Mouse (Mus musculus) cerebellum, adult 18-20 months (tissue): Measurements from ENCODE around the gene Aaas.
A peak's percentile ranks its signal among the peaks of the same experiment; 100 is the strongest.

Source experiments
- DNase-seq, 2 experiments: peaks; one replicate each; pipeline ENCODE4 v3.0.0; 2021

The Aaas gene

GRCm38 (mm10) chr15:102350138-102350941 lies at the start of gene Aaas:
TSS of gene Aaas (minus strand) at chr15:102350771.
- DNase-seq: peak; percentile 94 to 96

DNA sequence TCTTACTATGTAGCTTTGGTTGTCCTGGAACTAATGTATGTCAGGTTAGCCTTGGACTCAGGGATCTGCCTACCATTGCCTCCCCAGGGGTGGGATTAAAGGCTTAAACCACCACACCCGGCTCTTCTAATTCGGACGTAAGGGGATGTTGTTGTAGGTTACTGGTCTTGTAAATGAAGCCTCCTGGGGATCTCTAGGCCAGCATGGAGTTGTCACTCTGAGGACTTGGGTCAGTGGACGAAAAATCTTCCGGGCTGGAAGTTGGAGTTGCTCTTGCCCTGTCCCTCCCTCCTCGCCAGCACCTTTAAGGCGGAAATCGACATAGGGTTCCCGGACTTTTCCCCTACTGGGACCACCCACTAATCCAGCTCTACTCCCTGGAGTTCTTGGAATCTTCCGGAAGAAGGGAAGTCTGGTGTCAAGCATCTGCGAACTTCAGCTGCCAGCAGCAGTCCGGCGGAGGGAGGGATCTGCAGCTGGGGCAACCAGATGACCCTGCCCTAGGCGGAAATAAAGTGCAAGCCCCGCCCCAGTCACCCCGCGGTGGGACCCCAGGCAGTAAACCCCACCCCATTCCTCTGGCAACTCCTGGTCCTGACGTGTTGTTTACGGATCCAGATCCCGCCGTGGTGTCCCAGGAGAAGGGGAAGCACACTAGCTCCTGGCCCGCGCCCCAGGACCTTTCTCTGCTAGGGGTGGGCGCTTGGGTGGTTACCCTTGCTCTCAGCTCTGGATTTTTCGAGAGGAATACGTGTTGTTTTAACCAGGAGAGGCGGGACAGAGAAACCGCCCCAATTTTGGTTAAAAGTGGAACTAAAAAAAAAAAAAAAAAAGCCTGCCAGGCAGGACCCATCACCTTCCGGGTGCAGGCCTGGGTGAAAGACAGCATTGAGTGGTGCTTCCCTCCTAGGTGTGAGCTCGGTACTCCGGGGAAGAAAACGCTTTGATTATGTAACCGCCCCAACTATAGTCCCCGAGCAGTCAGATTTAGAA lies 49.0 kb upstream of the Aaas start:
- peak; percentile 60 to 61 for DNase-seq

GRCm38 (mm10) chr15:102398629-102399028 lies 48.1 kb upstream of the Aaas start:
- no peak for DNase-seq

DNA sequence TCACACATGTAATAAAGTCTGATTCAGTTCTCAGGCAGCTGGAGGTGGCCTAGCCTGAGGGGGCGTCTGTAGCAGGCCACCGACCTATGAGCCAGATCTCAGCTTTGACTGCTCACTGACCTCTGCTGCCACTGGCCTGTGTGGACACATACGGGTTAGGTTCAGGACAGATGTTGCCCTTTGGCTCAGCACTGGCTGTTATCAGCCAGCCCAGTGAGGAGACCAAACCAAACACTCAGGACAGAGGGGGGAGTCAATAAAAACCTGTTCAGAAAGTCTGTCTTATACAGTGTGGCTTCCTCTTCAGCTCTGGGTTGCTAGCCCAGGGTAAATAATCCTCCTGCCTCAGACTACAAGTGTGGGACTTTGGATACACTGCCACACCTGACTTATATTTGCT lies 44.5 kb upstream of the Aaas start:
- DNase-seq: no peak

- no peak for DNase-seq
Measured at GRCm38 (mm10) chr15:102393584-102394014, 43.0 kb upstream of the Aaas start.

DNA sequence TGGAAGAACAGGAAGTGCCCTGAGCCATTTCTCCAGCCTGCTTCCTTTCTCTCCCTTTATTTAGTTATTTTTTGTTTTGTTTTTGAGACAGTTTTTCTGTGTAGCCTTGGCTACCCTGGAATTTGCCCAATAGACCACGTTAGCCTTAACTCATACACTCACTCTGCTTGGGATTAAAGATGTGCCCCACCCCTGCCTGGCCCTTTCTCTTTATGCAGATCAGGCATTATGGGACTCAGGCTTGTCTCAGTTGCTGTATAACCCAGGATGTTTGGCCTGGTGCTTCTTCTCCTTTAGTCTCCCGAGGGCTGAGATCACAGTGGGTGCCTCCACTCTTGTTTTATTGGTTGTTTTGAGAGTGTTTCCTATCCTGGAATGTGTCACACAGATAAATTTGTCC lies 41.9 kb upstream of the Aaas start:
- no peak for DNase-seq

DNA sequence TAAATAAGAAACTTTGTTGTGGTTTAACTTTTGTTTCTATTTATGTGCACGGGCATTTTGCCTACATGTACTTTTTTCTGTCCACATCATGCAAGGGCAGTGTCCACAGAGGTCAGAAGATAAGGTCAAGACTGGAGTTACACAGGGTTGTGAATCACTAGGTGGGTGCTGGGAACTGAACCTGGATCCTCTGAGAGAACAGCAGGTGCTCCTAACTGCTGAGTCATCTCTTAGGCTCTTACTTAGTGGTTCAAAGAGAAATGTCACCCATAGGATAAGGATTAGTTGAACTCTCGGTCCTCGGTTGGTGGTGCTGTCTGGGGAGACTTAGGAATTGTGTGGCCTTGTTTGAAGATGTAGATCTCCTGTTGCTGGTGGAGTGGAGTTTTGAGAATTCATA lies 38.4 kb upstream of the Aaas start:
- DNase-seq: no peak

DNA sequence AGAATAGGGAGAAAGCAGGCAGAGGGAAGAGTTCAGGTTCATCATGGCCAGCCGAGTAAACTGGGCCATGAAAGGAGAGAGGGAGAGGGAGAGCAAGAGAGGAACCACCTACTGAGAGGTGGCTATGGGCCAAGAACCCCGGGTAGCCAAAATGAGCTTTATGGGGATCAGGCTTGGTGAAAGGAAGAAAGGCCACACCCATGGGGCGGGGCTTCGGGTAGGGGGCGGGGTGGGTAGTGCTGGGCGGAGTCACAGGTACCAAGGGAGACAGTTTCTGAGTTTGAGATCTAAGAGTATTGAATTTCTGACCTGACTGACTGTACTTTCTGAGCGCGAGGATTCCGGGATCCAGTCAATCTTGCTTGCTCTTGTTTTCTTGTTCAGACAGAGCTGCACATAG lies 36.1 kb upstream of the Aaas start:
- no peak for DNase-seq

DNA sequence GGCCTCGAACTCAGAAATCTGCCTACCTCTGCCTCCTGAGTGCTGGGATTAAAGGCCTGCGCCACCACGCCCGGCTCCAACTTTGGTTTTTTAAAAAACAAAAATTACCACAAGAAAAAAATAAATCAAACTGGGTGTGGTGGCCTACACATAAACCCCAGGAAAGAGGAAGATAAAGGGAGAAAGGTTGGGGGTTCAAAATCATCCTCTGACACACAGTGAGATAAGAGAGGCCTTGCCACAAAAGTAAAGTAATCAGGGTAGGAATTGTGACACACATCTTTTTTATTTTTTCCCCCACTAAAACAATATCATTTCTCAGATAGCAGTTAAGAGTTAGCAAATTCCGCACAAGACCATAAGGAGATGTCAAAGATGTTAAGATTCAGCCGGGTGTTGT lies 33.1 kb upstream of the Aaas start:
- DNase-seq: no peak

DNA sequence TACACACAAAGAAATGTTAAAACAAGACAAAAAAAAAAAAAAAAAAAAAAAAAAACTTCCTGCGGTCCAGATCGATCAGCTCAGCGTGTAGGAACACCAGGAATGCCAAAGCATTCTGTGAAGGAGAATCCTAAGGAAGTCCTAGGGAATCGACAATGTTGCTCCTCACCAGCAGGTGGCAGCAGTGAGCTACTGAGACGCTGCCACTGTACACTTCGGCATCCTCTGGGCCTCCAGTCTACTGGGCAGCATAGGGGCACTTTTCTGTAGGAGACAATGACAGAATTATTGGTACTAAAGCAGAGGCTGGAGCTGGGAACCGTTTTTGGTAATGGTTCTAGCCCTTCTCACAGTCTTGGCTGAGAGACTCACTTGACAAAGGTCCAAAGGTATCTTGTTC lies 31.0 kb upstream of the Aaas start:
- peak; percentile 85 to 92 for DNase-seq

DNA sequence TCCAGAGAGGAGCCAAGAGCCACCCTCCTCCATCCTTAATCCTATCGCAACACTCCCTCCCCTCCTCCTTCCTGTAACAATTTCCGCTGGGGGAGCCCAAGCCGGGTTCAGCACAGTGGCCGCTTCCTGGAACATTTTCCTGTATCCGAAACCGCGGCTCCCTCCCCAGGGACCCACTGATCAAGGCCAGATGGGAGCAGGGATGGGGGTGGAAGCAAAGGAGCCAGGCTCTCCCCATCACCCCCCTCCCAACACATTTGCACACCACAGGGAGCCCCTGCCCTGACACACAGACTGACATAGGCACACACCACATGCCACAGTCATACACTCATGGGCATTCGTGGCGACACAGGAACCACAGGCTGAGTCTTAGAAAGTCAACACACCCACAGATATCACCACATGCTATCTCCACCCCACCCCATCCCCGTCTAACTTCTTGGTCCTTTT lies 27.3 kb upstream of the Aaas start:
- DNase-seq: peak in 1 of 2 experiments; percentile 20

DNA sequence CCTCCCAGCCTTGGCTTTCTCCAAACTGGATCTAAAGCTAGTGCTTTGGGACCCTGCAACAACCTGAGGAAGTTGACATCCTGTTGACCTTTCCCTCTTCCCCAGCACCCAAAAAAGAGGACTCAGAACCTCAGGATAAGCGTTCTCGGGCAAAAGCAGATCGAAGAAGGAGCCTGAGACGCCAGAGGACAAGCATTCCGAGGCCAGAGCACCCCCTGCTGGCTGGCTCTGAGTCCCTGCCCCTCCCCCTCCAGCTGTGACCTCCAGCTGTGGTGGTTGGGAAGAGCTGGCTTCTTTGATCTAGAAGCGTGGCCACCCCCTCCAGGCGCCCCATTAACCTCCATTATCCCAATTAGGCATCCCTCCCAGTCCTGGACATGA lies 26.6 kb upstream of the Aaas start:
- peak; percentile 41 to 54 for DNase-seq

- DNase-seq: peak; percentile 31 to 47
Measured at GRCm38 (mm10) chr15:102376453-102377162, 26.0 kb upstream of the Aaas start.

- no peak for DNase-seq
Measured at GRCm38 (mm10) chr15:102370727-102371126, 20.2 kb upstream of the Aaas start.

DNA sequence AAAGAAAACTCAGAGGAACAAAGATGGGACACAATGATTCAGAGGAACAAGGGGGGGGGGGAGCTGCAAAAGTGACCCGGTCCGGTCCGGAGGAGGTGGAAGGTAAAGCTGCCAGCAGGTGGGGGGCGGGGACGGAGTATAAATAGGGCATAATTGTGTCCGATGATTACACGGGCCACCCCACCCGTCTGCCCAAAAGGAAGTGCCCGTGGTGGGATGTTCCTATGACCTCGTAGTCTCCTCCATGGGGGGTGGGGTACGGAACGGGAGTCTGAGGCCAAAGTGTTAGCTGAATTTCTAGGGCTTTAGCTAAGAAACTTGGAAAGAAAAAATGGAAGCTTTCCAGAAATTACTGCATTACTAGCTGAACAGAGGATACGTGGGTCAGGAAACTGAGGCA lies 19.4 kb upstream of the Aaas start:
- no peak for DNase-seq

GRCm38 (mm10) chr15:102366733-102367344 lies 16.3 kb upstream of the Aaas start, which contains the start of gene Sp7:
TSS of gene Sp7 (minus strand) at chr15:102367182.
- DNase-seq: no peak

GRCm38 (mm10) chr15:102366238-102366637 lies 15.7 kb upstream of the Aaas start:
- no peak for DNase-seq

GRCm38 (mm10) chr15:102364678-102365077 lies 14.1 kb upstream of the Aaas start:
- no peak for DNase-seq

DNA sequence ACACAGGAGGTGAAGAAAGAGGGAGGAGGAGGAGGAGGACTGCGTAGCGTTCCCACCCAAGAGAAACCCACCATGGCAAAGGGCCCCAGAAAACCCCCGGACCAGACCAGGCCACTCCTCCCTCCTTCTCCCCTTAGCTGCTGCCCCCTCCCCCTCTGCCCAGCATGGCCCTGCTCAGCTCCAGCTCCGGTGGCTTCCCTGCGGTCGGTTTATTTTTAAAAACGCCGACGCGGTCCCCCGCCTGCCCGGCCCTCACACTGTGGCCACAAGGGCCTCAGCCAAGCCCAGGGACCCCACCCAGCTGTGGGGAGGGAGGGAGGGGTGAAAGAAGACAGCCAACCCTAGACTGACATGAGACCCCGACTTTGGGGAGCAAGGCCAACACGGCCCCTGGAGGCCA lies 12.1 kb upstream of the Aaas start:
- no peak for DNase-seq

DNA sequence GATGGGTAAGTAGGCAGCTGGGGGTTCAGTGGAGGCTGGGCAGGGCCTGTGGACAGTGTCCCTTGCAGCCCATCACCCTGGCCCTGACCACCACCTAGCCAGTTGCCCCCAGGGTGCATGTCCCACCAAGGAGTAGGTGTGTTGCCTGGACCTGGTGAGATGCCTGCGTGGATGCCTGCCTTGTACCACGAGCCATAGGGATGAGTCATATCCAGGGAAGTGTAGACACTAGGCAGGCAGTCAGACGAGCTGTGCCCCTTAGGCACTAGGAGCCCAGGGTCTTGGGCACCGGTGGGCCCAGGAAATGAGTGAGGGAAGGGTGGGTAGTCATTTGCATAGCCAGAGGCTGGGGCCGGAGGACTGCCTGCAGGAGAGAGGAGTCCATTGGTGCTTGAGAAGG lies 8.3 kb upstream of the Aaas start:
- no peak for DNase-seq

DNA sequence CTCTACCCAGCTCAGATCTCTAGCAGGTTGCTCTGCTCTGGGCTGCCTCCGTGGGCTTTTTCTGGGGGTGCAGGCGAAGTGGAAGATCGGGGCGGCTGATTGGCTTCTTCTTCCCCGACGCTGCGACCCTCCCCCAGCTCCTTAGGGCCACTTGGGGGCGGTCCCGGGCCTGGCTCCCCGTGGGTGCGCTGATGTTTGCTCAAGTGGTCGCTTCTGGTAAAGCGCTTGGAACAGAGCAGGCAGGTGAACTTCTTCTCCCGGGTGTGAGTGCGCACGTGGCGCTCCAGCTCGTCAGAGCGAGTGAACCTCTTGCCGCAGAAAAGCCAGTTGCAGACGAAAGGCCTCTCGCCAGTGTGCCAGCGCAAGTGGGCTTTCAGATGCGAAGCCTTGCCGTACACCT lies 7.6 kb upstream of the Aaas start:
- no peak for DNase-seq

DNA sequence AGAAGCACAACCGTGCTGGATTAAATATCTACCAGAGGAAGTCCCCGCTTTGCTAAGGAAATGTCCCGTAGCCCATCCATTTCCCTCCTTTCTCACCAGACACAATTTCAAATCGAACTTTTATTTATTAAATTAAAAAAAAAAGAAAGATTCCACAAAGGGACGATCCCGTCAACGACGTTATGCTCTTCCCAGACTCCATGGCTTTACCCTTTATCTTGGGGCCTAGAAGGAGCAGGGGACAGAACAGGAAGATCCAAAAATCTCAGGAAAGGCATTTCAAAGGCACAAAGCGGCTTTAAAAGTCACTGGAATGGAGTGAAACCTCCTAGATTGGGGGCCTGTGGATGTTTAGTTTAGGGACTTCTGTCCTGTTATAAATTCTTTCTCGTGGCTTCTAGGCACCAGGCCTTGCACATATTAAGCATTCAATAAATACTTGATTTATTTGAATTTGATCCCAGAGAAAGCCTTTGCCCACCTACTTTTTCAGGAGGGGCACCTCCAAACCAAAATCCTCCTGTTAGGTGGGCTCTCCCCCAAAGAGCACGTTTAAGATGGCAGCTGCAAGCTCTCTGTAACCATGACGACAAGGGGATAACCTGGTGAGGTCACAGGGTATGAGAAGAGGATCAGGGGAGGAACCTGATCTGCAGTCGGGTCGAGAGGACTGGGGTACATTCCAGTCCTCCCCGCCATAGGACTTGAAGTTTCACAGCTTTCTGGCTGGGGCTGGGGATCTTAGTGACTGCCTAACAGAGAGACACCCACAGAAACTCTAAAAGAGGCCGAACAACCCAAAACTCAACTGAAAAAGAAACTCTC lies 6.1 kb upstream of the Aaas start:
- DNase-seq: no peak
